Mouse (Mus musculus): ENCODE results near the gene Insyn1. TPM values are rescaled to one million over a fixed set of nuclear protein-coding genes. Genes with fewer than 3 reads are reported as not detected.

The Insyn1 gene
- polyA plus RNA-seq, 1 experiment, result 130 TPM

GRCm38 (mm10) chr9:58500946-58501345 is 12.5 kb downstream of the Insyn1 start:
- TF ChIP-seq CTCF (IDR thresholded peaks at IDR 0.05; ENCODE audit: extremely low read depth, insufficient read depth, low read length) (no peak), POLR2A (IDR thresholded peaks at IDR 0.05; ENCODE audit: extremely low read depth, insufficient read depth, low read length) (no peak)
- no peak overlapping the region for H3K4me3 ChIP-seq (ENCODE audit: insufficient read depth, low read length)
- H3K4me1 ChIP-seq (ENCODE audit: control insufficient read depth, insufficient read depth, low read length), result peaks cover 4% of the 10 kb centered on the region
- H3K27ac ChIP-seq (ENCODE audit: insufficient read depth, low read length), result no peak overlapping the region

DNA sequence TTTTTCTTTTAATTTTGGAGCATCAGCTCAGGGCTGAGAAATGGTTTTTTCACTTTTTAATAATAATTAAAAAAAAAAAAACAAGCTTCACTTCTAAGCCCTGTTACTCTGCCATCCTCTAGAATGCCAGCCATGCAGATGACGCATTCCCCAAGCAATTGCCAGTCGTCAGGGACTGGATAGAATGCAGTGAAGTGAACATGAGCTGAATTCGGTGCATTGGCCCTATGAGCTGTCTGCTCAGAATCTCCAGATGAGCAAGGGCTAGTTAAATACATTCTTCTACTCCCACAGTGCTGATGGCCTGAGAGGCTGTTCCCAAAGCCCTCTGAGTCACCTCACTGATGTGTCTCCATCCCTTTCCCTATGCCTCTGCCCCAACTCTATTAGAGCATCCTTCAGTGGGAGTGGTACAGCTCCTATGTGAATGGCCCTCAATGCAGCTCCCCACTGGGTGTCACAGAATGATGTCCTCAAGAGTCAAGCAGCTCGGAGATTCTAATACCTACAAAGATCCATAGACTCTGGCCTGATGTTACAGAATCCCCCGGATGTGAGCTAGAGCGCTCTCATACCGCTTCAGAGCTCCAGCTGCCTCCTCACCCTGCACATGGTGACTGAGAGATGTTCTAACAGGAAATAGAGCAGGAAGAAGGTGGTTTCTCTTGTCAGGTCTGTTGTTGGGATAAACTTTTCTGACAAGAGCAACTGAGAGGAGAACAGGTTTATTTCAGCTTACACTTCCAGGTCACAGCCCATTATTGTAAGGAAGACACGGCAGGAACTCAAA is 19.0 kb downstream of the Insyn1 start:
- no peaks in the 10 kb centered on the region for H3K4me1 ChIP-seq (ENCODE audit: control insufficient read depth, insufficient read depth, low read length)
- TF ChIP-seq POLR2A (IDR thresholded peaks at IDR 0.05; ENCODE audit: extremely low read depth, insufficient read depth, low read length) (no peak), CTCF (IDR thresholded peaks at IDR 0.05; ENCODE audit: extremely low read depth, insufficient read depth, low read length) (no peak)
- H3K4me3 ChIP-seq (ENCODE audit: insufficient read depth, low read length), result no peak overlapping the region
- no peak overlapping the region for H3K27ac ChIP-seq (ENCODE audit: insufficient read depth, low read length)

DNA sequence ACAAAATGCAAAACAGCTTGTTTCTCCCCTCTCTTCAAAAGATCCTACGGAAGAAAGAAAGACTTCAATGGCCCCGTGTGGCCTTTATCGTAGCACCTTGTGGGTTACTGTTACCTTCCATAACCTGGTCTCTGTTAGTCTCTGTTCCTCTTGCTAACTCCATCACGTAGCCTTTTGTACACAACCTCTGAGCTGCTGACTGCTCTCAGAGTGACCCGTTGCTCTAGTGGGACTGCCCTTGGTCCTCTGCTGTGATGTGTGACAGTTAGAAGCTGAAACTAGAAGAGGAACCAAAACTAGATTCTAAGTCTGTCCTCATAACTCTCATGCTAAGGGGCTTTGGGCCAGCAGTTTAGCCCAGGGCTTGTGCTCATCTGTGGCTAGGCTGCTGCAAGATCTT is 22.0 kb downstream of the Insyn1 start:
- TF ChIP-seq POLR2A (IDR thresholded peaks at IDR 0.05; ENCODE audit: extremely low read depth, insufficient read depth, low read length), result no peak
- no peak for TF ChIP-seq CTCF (IDR thresholded peaks at IDR 0.05; ENCODE audit: extremely low read depth, insufficient read depth, low read length)
- no peaks in the 10 kb centered on the region for H3K4me1 ChIP-seq (ENCODE audit: control insufficient read depth, insufficient read depth, low read length)
- H3K27ac ChIP-seq (ENCODE audit: insufficient read depth, low read length), result no peak overlapping the region
- H3K4me3 ChIP-seq (ENCODE audit: insufficient read depth, low read length), result no peak overlapping the region

DNA sequence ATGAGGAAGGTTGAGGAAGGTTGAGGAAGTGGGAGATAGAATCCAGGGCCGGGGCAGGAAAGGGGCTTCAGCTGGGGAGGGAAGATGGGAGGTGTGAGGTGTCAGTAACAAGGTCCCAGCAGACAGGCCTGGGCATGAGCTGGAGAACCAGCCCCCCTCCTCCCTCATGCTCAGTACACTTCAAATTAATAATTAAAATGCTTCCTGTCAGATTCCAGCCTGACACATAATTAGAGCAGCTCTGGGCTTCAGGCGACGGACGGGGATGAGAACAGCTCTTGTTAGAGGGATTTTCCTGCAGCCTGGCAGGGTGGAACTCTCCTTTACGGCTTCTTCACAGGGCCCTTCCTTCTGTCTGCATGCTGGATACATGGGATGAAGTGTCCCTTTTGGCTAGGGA is 25.3 kb downstream of the Insyn1 start:
- H3K27ac ChIP-seq (ENCODE audit: insufficient read depth, low read length), result no peak overlapping the region
- no peaks in the 10 kb centered on the region for H3K4me1 ChIP-seq (ENCODE audit: control insufficient read depth, insufficient read depth, low read length)
- TF ChIP-seq POLR2A (IDR thresholded peaks at IDR 0.05; ENCODE audit: extremely low read depth, insufficient read depth, low read length) (no peak), CTCF (IDR thresholded peaks at IDR 0.05; ENCODE audit: extremely low read depth, insufficient read depth, low read length) (no peak)

DNA sequence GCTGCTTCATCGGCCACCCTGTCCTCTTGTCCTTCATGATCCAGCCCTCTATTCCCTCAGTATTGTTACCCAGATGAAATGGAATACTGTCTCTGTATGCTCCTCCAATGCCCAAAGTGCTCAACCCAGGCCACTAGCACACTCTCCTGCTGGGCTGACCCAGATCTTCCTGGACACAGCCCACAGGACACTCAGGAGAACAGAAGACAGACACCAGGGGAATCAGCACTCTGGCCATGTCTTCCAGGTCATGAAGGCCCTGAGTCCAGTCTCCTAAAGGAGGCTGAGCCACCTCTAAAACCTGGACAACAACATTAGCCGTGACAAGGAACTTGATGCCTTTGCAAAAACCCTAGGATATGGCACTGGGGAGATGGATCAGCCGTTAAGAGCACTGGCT is 28.1 kb downstream of the Insyn1 start:
- no peak overlapping the region for H3K27ac ChIP-seq (ENCODE audit: insufficient read depth, low read length)
- TF ChIP-seq POLR2A (IDR thresholded peaks at IDR 0.05; ENCODE audit: extremely low read depth, insufficient read depth, low read length) (no peak), CTCF (IDR thresholded peaks at IDR 0.05; ENCODE audit: extremely low read depth, insufficient read depth, low read length) (no peak)
- no peaks in the 10 kb centered on the region for H3K4me1 ChIP-seq (ENCODE audit: control insufficient read depth, insufficient read depth, low read length)
- H3K4me3 ChIP-seq (ENCODE audit: insufficient read depth, low read length), result no peak overlapping the region

More for the DNA sequence above, 25.3 kb downstream of the Insyn1 start:
- H3K4me3 ChIP-seq (ENCODE audit: insufficient read depth, low read length), result no peak overlapping the region

DNA sequence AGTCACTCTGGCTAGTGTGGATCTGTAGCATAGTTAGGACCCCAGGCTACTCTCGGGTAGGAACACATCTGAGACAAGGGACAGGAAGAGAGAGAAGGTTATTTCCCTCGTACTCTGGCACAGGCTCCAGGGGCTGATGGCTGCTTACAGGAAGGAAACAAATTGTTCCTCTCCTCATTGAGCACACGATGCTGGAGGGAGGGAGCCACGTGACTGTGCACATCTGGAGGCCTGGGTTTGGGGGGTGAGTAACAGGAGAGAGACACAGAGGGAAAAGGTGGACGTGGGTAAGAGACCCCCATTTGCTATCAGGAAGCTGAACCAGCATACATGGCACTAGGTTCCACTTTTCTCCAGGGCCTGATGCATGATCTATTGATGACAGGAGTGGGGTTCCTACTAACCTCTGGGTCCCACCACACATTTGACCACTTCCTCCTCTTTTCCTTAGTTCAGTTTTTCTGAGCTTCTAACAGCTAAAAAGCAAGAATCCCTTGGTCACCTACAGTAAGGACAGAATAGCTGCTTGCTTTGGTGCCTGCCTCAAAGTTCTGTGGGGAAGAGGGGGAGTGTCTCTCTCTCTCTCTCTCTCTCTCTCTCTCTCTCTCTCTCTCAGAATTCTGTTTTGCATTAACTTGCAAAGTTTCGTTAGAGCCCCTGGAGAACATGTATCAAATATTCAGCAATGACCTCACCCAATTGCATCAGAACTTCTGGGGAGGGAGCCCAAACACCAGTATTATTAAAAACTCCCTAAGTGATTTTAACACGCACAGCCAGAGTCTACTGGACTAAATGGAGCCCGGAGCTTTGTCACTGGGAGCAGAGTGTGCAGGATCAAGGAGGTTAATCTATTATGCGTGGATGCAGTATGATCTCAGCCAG is 29.7 kb downstream of the Insyn1 start:
- TF ChIP-seq POLR2A (IDR thresholded peaks at IDR 0.05; ENCODE audit: extremely low read depth, insufficient read depth, low read length), result no peak
- no peak for TF ChIP-seq CTCF (IDR thresholded peaks at IDR 0.05; ENCODE audit: extremely low read depth, insufficient read depth, low read length)
- H3K4me1 ChIP-seq (ENCODE audit: control insufficient read depth, insufficient read depth, low read length), result no peaks in the 10 kb centered on the region
- no peak overlapping the region for H3K27ac ChIP-seq (ENCODE audit: insufficient read depth, low read length)
- H3K4me3 ChIP-seq (ENCODE audit: insufficient read depth, low read length), result no peak overlapping the region

- H3K4me3 ChIP-seq (ENCODE audit: insufficient read depth, low read length), result no peak overlapping the region
Measured at GRCm38 (mm10) chr9:58519953-58520352, 31.6 kb downstream of the Insyn1 start.

DNA sequence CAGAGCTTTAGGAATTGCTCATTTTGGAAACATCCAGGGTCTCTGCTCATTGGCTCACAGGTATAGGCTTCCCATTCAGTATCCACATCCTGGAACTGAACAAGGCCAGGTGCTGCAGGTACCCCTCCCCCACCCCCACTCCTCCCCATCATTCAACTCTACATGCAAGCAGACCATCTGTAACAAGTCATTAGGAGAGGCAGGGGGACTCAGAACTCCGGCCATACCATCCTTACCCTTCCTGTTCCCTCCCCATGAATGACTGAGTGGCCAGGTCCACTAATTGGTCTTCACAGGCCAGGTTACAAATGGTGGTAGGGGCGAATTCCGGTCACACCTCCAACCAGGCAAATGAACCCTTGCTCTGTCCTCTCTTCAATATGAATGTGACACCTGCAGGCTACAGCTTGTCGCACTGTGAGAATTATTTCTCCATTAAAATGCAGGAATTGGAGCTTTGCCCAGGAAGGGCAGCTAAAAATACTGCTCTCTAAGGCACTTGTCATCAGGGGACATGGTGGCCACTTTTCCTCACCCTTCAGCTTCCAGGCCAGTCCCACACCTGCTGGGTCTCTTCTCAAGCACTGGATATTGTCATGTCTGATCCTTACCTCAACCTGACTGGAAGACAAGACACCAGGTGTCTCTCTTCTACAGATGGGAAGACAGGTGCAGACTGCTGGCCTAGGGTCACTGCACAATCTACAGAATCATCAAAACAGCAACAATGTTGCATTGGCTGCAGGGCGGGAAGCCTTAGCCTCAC is 32.6 kb downstream of the Insyn1 start:
- no peak for TF ChIP-seq POLR2A (IDR thresholded peaks at IDR 0.05; ENCODE audit: extremely low read depth, insufficient read depth, low read length)
- no peak for TF ChIP-seq CTCF (IDR thresholded peaks at IDR 0.05; ENCODE audit: extremely low read depth, insufficient read depth, low read length)
- no peaks in the 10 kb centered on the region for H3K4me1 ChIP-seq (ENCODE audit: control insufficient read depth, insufficient read depth, low read length)
- no peak overlapping the region for H3K4me3 ChIP-seq (ENCODE audit: insufficient read depth, low read length)
- H3K27ac ChIP-seq (ENCODE audit: insufficient read depth, low read length), result no peak overlapping the region

More at GRCm38 (mm10) chr9:58519953-58520352, 31.6 kb downstream of the Insyn1 start:
- Histone ChIP-seq H3K4me1 (ENCODE audit: control insufficient read depth, insufficient read depth, low read length) (no peaks in the 10 kb centered on the region), H3K27ac (ENCODE audit: insufficient read depth, low read length) (no peak overlapping the region)
- no peak for TF ChIP-seq CTCF (IDR thresholded peaks at IDR 0.05; ENCODE audit: extremely low read depth, insufficient read depth, low read length)
- no peak for TF ChIP-seq POLR2A (IDR thresholded peaks at IDR 0.05; ENCODE audit: extremely low read depth, insufficient read depth, low read length)

DNA sequence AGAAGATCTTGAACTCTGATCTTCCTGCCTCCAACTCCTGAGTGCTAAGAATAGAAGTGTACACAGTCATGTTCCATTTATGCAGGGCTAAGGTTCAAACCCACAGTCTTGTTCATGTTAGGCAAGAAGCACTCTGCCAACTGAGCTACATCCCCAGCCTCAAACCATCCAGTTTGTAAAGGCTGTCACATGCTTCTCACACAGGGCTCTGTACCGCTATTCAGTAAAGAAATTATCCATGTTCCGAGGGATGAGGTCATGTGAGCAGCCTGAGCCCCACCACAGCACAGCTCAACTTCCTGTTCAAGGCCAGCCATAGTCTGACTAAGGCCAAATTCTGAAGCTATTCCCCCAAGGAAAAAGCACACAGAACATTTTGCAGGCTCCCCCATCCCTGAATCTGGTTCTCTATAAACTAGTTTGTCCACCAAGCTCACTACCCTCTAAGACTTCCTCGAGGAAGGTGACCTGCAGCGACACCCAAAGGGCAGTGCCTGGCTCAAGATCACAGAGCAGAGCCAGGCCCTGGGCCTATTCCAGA is 33.5 kb downstream of the Insyn1 start:
- no peak overlapping the region for H3K4me3 ChIP-seq (ENCODE audit: insufficient read depth, low read length)
- H3K27ac ChIP-seq (ENCODE audit: insufficient read depth, low read length), result no peak overlapping the region
- TF ChIP-seq POLR2A (IDR thresholded peaks at IDR 0.05; ENCODE audit: extremely low read depth, insufficient read depth, low read length) (no peak), CTCF (IDR thresholded peaks at IDR 0.05; ENCODE audit: extremely low read depth, insufficient read depth, low read length) (no peak)
- H3K4me1 ChIP-seq (ENCODE audit: control insufficient read depth, insufficient read depth, low read length), result no peaks in the 10 kb centered on the region
